Mouse (Mus musculus) myocyte (in vitro differentiated cells): Measurements from ENCODE around the gene Aatf. TPM values are rescaled to one million over a fixed set of nuclear protein-coding genes. Genes with fewer than 3 reads are reported as not detected.

Source experiments
- H3K27me3 ChIP-seq: one replicate; pipeline ENCODE4 v1.6.1; 2011; ENCODE audit not compliant: control insufficient read depth, insufficient read depth, insufficient read length
- H3K36me3 ChIP-seq: one replicate; pipeline ENCODE4 v1.6.1; 2011; ENCODE audit not compliant: control insufficient read depth, insufficient read depth
- H3K4me2 ChIP-seq: one replicate; pipeline ENCODE4 v1.6.1; 2011; ENCODE audit warnings: low read depth, control low read depth
- H3K4me3 ChIP-seq: one replicate; pipeline ENCODE4 v1.5.1; 2011; ENCODE audit warnings: mild to moderate bottlenecking, control low read depth, moderate library complexity
- H3K79me2 ChIP-seq: one replicate; pipeline ENCODE4 v1.6.1; 2011; ENCODE audit not compliant: control insufficient read depth, insufficient read depth
- H3ac ChIP-seq: one replicate; pipeline ENCODE4 v1.6.1; 2011; ENCODE audit not compliant: control insufficient read depth, insufficient read length
- CEBPB ChIP-seq: IDR thresholded peaks from 2 replicates; pipeline ENCODE4 v1.6.1; 2011; ENCODE audit warnings: mild to moderate bottlenecking, moderate library complexity; ENCODE audit not compliant: poor library complexity, insufficient read depth, severe bottlenecking
- E2F4 ChIP-seq: IDR thresholded peaks from one replicate; pipeline ENCODE4 v1.6.1; 2011; ENCODE audit warnings: mild to moderate bottlenecking, control low read depth, moderate library complexity; ENCODE audit not compliant: insufficient read depth
- MAX ChIP-seq: IDR thresholded peaks from one replicate; pipeline ENCODE4 v1.6.1; 2011; ENCODE audit warnings: low read depth, mild to moderate bottlenecking, control low read depth
- MYOD1 ChIP-seq, 3 experiments: IDR thresholded peaks; one replicate each; pipeline ENCODE4 v1.6.1; 2011; ENCODE audit warnings: control low read depth in 2 of 3, low read depth in 2 of 3, mild to moderate bottlenecking in 2 of 3, moderate library complexity in 1 of 3; ENCODE audit not compliant: insufficient read length in 2 of 3, control insufficient read depth in 1 of 3
- MYOG ChIP-seq, 3 experiments: IDR thresholded peaks; one replicate each; pipeline ENCODE4 v1.6.1; 2011; ENCODE audit warnings: control low read depth in 2 of 3, low read depth in 2 of 3, mild to moderate bottlenecking in 2 of 3; ENCODE audit not compliant: insufficient read length in 2 of 3, control insufficient read depth in 1 of 3, insufficient read depth in 1 of 3
- POLR2A ChIP-seq: IDR thresholded peaks from one replicate; pipeline ENCODE4 v1.6.1; 2011; ENCODE audit warnings: low read depth, mild to moderate bottlenecking, control low read depth, moderate library complexity; ENCODE audit not compliant: insufficient read length
- POLR2AphosphoS2 ChIP-seq: IDR thresholded peaks from one replicate; pipeline ENCODE4 v1.6.1; 2011; ENCODE audit warnings: low read depth, control low read depth; ENCODE audit not compliant: insufficient read length
- REST ChIP-seq: IDR thresholded peaks from one replicate; pipeline ENCODE4 v1.6.1; 2011; ENCODE audit warnings: mild to moderate bottlenecking, control low read depth, moderate library complexity; ENCODE audit not compliant: insufficient read depth, insufficient read length
- SRF ChIP-seq: IDR thresholded peaks from one replicate; pipeline ENCODE4 v1.6.1; 2011; ENCODE audit warnings: low read depth; ENCODE audit not compliant: control insufficient read depth, insufficient read length
- TCF12 ChIP-seq: IDR thresholded peaks from one replicate; pipeline ENCODE4 v1.6.1; 2011; ENCODE audit warnings: mild to moderate bottlenecking, control low read depth; ENCODE audit not compliant: poor library complexity, insufficient read depth, severe bottlenecking
- TCF3 ChIP-seq: IDR thresholded peaks from one replicate; pipeline ENCODE4 v1.6.1; 2011; ENCODE audit warnings: low read depth, control low read depth; ENCODE audit not compliant: insufficient read length
- USF1 ChIP-seq: IDR thresholded peaks from one replicate; pipeline ENCODE4 v1.6.1; 2011; ENCODE audit warnings: low read depth, mild to moderate bottlenecking, control low read depth, moderate library complexity
- polyA plus RNA-seq: library from polyadenylated mRNA; unstranded; fragments of >200 nt; fragmentation: generic; extraction: Trizol; gene quantifications from one replicate; pipeline ENCODE4 v1.2.1, GENCODE M21; 2012; ENCODE audit warnings: missing spikeins

Gene Aatf
- polyA plus RNA-seq, 1 experiment, result 34.6 TPM

GRCm38 (mm10) chr11:84430336-84430735 is 83.0 kb downstream of the Aatf start:
- no peak overlapping the region for H3K4me3 ChIP-seq
- H3K79me2 ChIP-seq, result no peaks in the 10 kb centered on the region
- TF ChIP-seq MAX, result no peak
- no peak for TF ChIP-seq POLR2AphosphoS2
- TF ChIP-seq MYOD1 (IDR thresholded peaks at IDR 0.05; ENCODE audit: control insufficient read depth in 1 of 3, insufficient read length in 2 of 3, low read depth in 2 of 3), result no peak
- no peak for TF ChIP-seq MYOG (IDR thresholded peaks at IDR 0.05; ENCODE audit: control insufficient read depth in 1 of 3, insufficient read depth in 1 of 3, insufficient read length in 2 of 3, low read depth in 2 of 3)
- no peak for TF ChIP-seq SRF
- no peak for TF ChIP-seq POLR2A
- no peak for TF ChIP-seq CEBPB
- TF ChIP-seq TCF12, result no peak
- no peak for TF ChIP-seq TCF3
- TF ChIP-seq USF1, result no peak
- TF ChIP-seq REST, result no peak
- no peak for TF ChIP-seq E2F4
- no peak overlapping the region for H3K4me2 ChIP-seq
- H3K36me3 ChIP-seq, result peaks cover 14% of the 10 kb centered on the region
- H3K27me3 ChIP-seq, result no peaks in the 10 kb centered on the region
- no peak overlapping the region for H3ac ChIP-seq

GRCm38 (mm10) chr11:84429581-84429980 is 83.7 kb downstream of the Aatf start:
- no peak for TF ChIP-seq CEBPB
- no peak for TF ChIP-seq MAX
- peaks cover 14% of the 10 kb centered on the region for H3K36me3 ChIP-seq
- H3K4me3 ChIP-seq, result no peak overlapping the region
- no peaks in the 10 kb centered on the region for H3K27me3 ChIP-seq
- no peak overlapping the region for H3K4me2 ChIP-seq
- H3K79me2 ChIP-seq, result no peaks in the 10 kb centered on the region
- no peak overlapping the region for H3ac ChIP-seq

- Histone ChIP-seq H3K27me3 (no peaks in the 10 kb centered on the region), H3K36me3 (peaks cover 17% of the 10 kb centered on the region), H3K4me3 (no peak overlapping the region), H3K4me2 (no peak overlapping the region), H3ac (no peak overlapping the region), H3K79me2 (no peaks in the 10 kb centered on the region)
- no peak for TF ChIP-seq POLR2A
Observed at GRCm38 (mm10) chr11:84426633-84426998, 86.7 kb downstream of the Aatf start.

- no peak for TF ChIP-seq CEBPB
- no peak for TF ChIP-seq E2F4
- TF ChIP-seq TCF12, result no peak
- no peak for TF ChIP-seq MYOD1 (IDR thresholded peaks at IDR 0.05; ENCODE audit: control insufficient read depth in 1 of 3, insufficient read length in 2 of 3, low read depth in 2 of 3)
- TF ChIP-seq REST, result no peak
- TF ChIP-seq USF1, result no peak
- no peak for TF ChIP-seq TCF3
- no peak for TF ChIP-seq POLR2A
- TF ChIP-seq MYOG (IDR thresholded peaks at IDR 0.05; ENCODE audit: control insufficient read depth in 1 of 3, insufficient read depth in 1 of 3, insufficient read length in 2 of 3, low read depth in 2 of 3), result no peak
- no peak for TF ChIP-seq POLR2AphosphoS2
- no peak for TF ChIP-seq SRF
- TF ChIP-seq MAX, result no peak
- no peak overlapping the region for H3K4me2 ChIP-seq
- no peaks in the 10 kb centered on the region for H3K79me2 ChIP-seq
- no peak overlapping the region for H3ac ChIP-seq
- H3K4me3 ChIP-seq, result no peak overlapping the region
- H3K27me3 ChIP-seq, result no peaks in the 10 kb centered on the region
- H3K36me3 ChIP-seq, result peaks cover 13% of the 10 kb centered on the region
Observed at GRCm38 (mm10) chr11:84425736-84426632, 87.3 kb downstream of the Aatf start.

GRCm38 (mm10) chr11:84420779-84421178 is 92.5 kb downstream of the Aatf start:
- TF ChIP-seq E2F4 (no peak), TCF12 (no peak), CEBPB (no peak), TCF3 (no peak), MAX (no peak), REST (no peak), MYOD1 (IDR thresholded peaks at IDR 0.05; ENCODE audit: control insufficient read depth in 1 of 3, insufficient read length in 2 of 3, low read depth in 2 of 3) (no peak), POLR2AphosphoS2 (no peak), SRF (no peak), POLR2A (no peak), MYOG (IDR thresholded peaks at IDR 0.05; ENCODE audit: control insufficient read depth in 1 of 3, insufficient read depth in 1 of 3, insufficient read length in 2 of 3, low read depth in 2 of 3) (no peak), USF1 (no peak)
- Histone ChIP-seq H3K36me3 (peaks cover 3% of the 10 kb centered on the region), H3K79me2 (no peaks in the 10 kb centered on the region), H3ac (no peak overlapping the region), H3K4me2 (no peak overlapping the region), H3K27me3 (no peaks in the 10 kb centered on the region), H3K4me3 (no peak overlapping the region)
